ENCODE assay signal across 11 mouse cellular contexts in the genomic region with DNA sequence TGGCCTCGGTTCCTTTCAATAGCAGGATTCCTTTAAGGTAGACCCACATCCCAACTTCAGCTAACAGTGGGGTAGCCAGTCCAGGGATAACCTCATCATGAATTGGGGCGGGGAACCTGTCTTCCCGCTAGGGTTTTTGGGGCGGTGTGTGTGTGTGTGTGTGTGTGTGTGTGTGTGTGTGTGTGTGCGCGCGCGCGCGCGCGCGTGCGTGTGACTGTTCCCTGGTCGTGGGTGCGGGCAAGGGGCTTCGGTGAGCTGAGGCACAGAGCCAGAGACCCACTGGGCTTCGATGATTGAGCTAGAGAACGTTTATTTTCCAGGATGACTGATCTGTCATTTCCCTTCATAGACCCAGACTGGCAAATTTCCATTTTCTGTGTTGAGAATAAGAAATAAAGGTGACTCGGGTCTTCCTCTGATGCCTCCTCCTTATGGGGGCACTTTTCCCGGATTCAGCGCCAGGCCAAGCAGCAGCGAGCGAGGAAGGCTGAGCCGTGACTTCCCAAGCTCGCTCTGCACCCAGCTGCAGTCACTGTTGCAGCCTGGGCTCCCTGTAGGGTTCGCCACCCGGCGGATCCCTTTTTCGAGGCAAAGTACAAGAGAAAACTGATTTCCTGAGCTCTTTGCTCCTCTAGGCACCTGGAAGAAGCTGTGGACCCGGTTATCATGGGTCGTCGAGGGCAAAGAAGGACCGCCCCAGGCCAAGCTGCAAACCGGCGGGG. TPM values are rescaled to one million over a fixed set of nuclear protein-coding genes. Genes with fewer than 3 reads are reported as not detected.
DNase-seq lines count a peak whose midpoint lies in the region; ATAC-seq and TF ChIP-seq lines count a peak whose summit lies in the region.
"Had no signal": no experiment of that assay in that cellular context is flagged by ENCODE, and none has a peak within 500 bp of the region (broad histone marks: within the 10 kb centered on the region; RNA-seq: fewer than 3 reads in every experiment).

No protein-coding gene starts in this region.

- no peaks in the 10 kb centered on the region for H3K36me3 ChIP-seq in lung, embryonic 15.5 days
- H3K36me3 ChIP-seq in lung, postnatal 0 days (ENCODE audit: insufficient read depth, low read length) = no peaks in the 10 kb centered on the region
- no peaks in the 10 kb centered on the region for H3K36me3 ChIP-seq in limb, embryonic 13.5 days

- no peaks in the 10 kb centered on the region for H3K9me3 ChIP-seq in lung, embryonic 15.5 days
- no peaks in the 10 kb centered on the region for H3K9me3 ChIP-seq in lung, postnatal 0 days (ENCODE audit: low read length)
- no peaks in the 10 kb centered on the region for H3K9me3 ChIP-seq in limb, embryonic 13.5 days

- H3K4me3 ChIP-seq in lung, embryonic 15.5 days = no peak overlapping the region
- H3K4me3 ChIP-seq in lung, postnatal 0 days (ENCODE audit: low read depth, low read length) = no peak overlapping the region
- peak overlapping the region; percentile 25 for H3K4me3 ChIP-seq in limb, embryonic 13.5 days

- no peak overlapping the region for H3K9ac ChIP-seq in lung, embryonic 15.5 days
- no peak overlapping the region for H3K9ac ChIP-seq in lung, postnatal 0 days (replicated peaks; ENCODE audit: low read depth)
- peak overlapping the region; percentile 25; the same call in 1 of the 2 replicates for H3K9ac ChIP-seq in limb, embryonic 13.5 days

- no peak for TF ChIP-seq CTCF in lung, postnatal 0 days (IDR thresholded peaks at IDR 0.05)

- no peak for ATAC-seq in lung, embryonic 15.5 days (ENCODE audit: borderline replicate concordance, extremely low read depth, low FRiP score, low TSS enrichment)
- no peak for ATAC-seq in lung, postnatal 0 days
- ATAC-seq in limb, embryonic 13.5 days (ENCODE audit: low FRiP score, low read depth) = 0 out of 2 replicates have a peak, but pooled peaks have one; percentile 22

- intact Hi-C loops in gastrocnemius, postnatal 14 days (cut with DNase I; ENCODE audit: low total_unique reads) = no loop called here
- intact Hi-C loops in gastrocnemius, postnatal 36 days (cut with DNase I) = no loop called here

- 3% methylated on average over 36 of the region's 36 CpGs for WGBS in lung, embryonic 15.5 days
- WGBS in lung, postnatal 0 days = 2% methylated on average over 25 of the region's 36 CpGs
- WGBS in limb, embryonic 13.5 days = 1% methylated on average over 36 of the region's 36 CpGs

- H3K27ac ChIP-seq in lung, embryonic 15.5 days = no peak overlapping the region
- no peak overlapping the region for H3K27ac ChIP-seq in lung, postnatal 0 days (ENCODE audit: low read length)
- H3K27ac ChIP-seq in limb, embryonic 13.5 days = no peak overlapping the region

- H3K4me1 ChIP-seq in lung, embryonic 15.5 days = no peaks in the 10 kb centered on the region
- H3K4me1 ChIP-seq in lung, postnatal 0 days (ENCODE audit: insufficient read depth, low read depth, low read length) = no peaks in the 10 kb centered on the region
- H3K4me1 ChIP-seq in limb, embryonic 13.5 days = peaks cover 10% of the 10 kb centered on the region

- 0 out of 2 replicates have a peak overlapping the region, but pooled peaks have one; percentile 13 for H3K4me2 ChIP-seq in lung, embryonic 15.5 days
- no peak overlapping the region for H3K4me2 ChIP-seq in lung, postnatal 0 days (replicated peaks; ENCODE audit: low read depth, low read length)
- peak overlapping the region; percentile 50 for H3K4me2 ChIP-seq in limb, embryonic 13.5 days (replicated peaks)

- peaks cover 71% of the 10 kb centered on the region for H3K27me3 ChIP-seq in lung, embryonic 15.5 days
- H3K27me3 ChIP-seq in lung, postnatal 0 days (replicated peaks; ENCODE audit: insufficient read depth, low read length) = peaks cover 57% of the 10 kb centered on the region
- H3K27me3 ChIP-seq in limb, embryonic 13.5 days = peaks cover 82% of the 10 kb centered on the region

- peak; percentile 45 to 57 for DNase-seq in cerebellum, postnatal 14 days
- no peak for DNase-seq in cerebellum, adult 9-10 months
- no peak for DNase-seq in lung, postnatal 0 days (ENCODE audit: low spot score)
- no peak for DNase-seq in gastrocnemius, postnatal 14 days
- no peak for DNase-seq in gastrocnemius, postnatal 36 days
- DNase-seq in layer of hippocampus, postnatal 25 days (ENCODE audit: extremely low spot score in 1 of 2, low spot score in 1 of 2) = no peak
- DNase-seq: kidney, postnatal 14 days had no signal

- no peak for TF ChIP-seq EP300 in lung, postnatal 0 days (IDR thresholded peaks at IDR 0.05)

RNA-seq across cellular contexts. Expression of a gene that starts 12.0 kb away (rescaled TPM):
- polyA plus RNA-seq in lung, embryonic 15.5 days (2015; fragmentation: Nextera tagmentation; extraction: Ambion mirVana) = not detected in 2 replicates
- polyA plus RNA-seq in lung, postnatal 0 days (2015; fragmentation: Nextera tagmentation; extraction: Ambion mirVana) = not detected in 2 replicates
- polyA plus RNA-seq in limb, embryonic 13.5 days (2015; fragmentation: Nextera tagmentation; extraction: Ambion mirVana) = not detected in 2 replicates
- total RNA-seq in gastrocnemius, postnatal 14 days (2021) = not detected
- not detected for total RNA-seq in gastrocnemius, postnatal 36 days (2021)
- not detected for total RNA-seq in layer of hippocampus, postnatal 25 days (2021)
- polyA plus RNA-seq: liver, embryonic 16.5 days; spleen, adult 2 months had no signal

Comparison
In these comparisons a context has a peak if more than half of its experiments do, and no peak if none do; other contexts are left out.
1. DNase-seq: peak in cerebellum, postnatal 14 days (2 of 2); none in cerebellum, adult 9-10 months (single experiment), lung, postnatal 0 days (single experiment), gastrocnemius, postnatal 14 days (single experiment), gastrocnemius, postnatal 36 days (0 of 2) and layer of hippocampus, postnatal 25 days (0 of 2).